ENCODE assay signal across 21 mouse cellular contexts in the genomic region with DNA sequence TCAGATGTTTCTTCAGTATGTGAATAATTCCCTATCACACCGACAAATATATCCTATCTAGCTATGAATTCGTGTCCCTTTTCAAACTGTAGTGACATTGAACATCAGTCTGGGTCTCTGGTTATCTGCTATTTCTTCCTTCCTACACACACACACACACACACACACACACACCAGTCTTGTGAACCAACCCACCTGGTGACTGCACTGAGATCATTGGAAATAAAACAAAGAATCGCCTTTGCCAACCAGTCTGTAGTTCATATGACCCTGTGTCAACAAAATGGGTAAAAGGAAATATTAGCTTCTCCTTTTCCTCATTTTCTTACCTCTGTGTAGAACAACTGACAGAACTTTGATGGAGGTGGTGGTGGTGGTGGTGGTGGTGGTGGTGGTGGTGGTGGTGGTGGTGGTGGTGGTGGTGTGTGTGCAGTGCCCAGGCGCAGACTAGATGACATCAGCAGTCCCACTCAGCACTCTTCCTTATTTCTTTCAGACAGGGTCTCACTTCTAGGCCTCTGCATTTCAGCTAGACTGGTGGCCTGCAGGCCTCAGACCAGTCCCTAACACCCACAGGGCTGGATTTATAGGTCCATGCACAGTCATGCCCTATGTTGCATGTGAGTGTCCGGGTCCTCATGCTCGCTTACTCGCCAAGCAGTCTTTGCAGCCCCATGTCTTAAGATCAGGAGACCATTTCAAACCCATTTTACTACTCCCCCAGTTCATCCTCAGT.
A peak's percentile ranks its signal among the peaks of the same experiment; 100 is the strongest.
DNase-seq lines count a peak whose midpoint lies in the region; ATAC-seq and TF ChIP-seq lines count a peak whose summit lies in the region.
"Had no signal": no experiment of that assay in that cellular context is flagged by ENCODE, and none has a peak within 500 bp of the region (broad histone marks: within the 10 kb centered on the region; RNA-seq: fewer than 3 reads in every experiment).

No protein-coding gene starts in this region.

- H3K27ac ChIP-seq in heart, embryonic 10.5 days, result no peak overlapping the region
- no peak overlapping the region for H3K27ac ChIP-seq in heart, adult 2 months
- peak overlapping the region; percentile 53; the same call in 1 of the 2 replicates for H3K27ac ChIP-seq in limb, embryonic 13.5 days
- peak overlapping the region; percentile 65 for H3K27ac ChIP-seq in stomach, postnatal 0 days (replicated peaks)
- H3K27ac ChIP-seq: hindbrain, embryonic 15.5 days; liver, embryonic 14.5 days; macrophage; neural tube, embryonic 12.5 days had no signal

- H3K36me3 ChIP-seq in heart, embryonic 10.5 days, result peaks cover 27% of the 10 kb centered on the region
- peaks cover 29% of the 10 kb centered on the region for H3K36me3 ChIP-seq in heart, adult 2 months (ENCODE audit: control insufficient read depth, insufficient read depth, low read length)
- H3K36me3 ChIP-seq in limb, embryonic 13.5 days, result peaks cover 40% of the 10 kb centered on the region
- peaks cover 5% of the 10 kb centered on the region; the same call in 1 of the 2 replicates for H3K36me3 ChIP-seq in stomach, postnatal 0 days (ENCODE audit: control insufficient read depth, insufficient read depth, low read length)

- no peak overlapping the region for H3K4me3 ChIP-seq in heart, embryonic 10.5 days
- H3K4me3 ChIP-seq in heart, adult 2 months, result no peak overlapping the region
- no peak overlapping the region for H3K4me3 ChIP-seq in limb, embryonic 13.5 days
- no peak overlapping the region for H3K4me3 ChIP-seq in stomach, postnatal 0 days (ENCODE audit: low read depth, low read length)
- H3K4me3 ChIP-seq: heart, embryonic 12.5 days; hindbrain, embryonic 15.5 days; neural tube, embryonic 12.5 days had no signal

- H3K9ac ChIP-seq in heart, adult 2 months (ENCODE audit: low read depth, low read length), result no peak overlapping the region
- no peak overlapping the region for H3K9ac ChIP-seq in limb, embryonic 13.5 days
- no peak overlapping the region for H3K9ac ChIP-seq in stomach, postnatal 0 days (ENCODE audit: low read length)
- H3K9ac ChIP-seq: heart, embryonic 12.5 days; hindbrain, embryonic 15.5 days; liver, embryonic 14.5 days; neural tube, embryonic 12.5 days had no signal

- no peak overlapping the region for H3K4me2 ChIP-seq in limb, embryonic 13.5 days (replicated peaks)
- no peak overlapping the region for H3K4me2 ChIP-seq in stomach, postnatal 0 days (replicated peaks; ENCODE audit: low read depth)
- H3K4me2 ChIP-seq: heart, embryonic 12.5 days; hindbrain, embryonic 15.5 days; midbrain, embryonic 11.5 days; neural tube, embryonic 12.5 days had no signal

- 87% methylated on average over 7 of the region's 7 CpGs for WGBS in heart, embryonic 10.5 days
- WGBS in heart, adult 2 months, result 75% methylated on average over 7 of the region's 7 CpGs
- WGBS in limb, embryonic 13.5 days, result 96% methylated on average over 7 of the region's 7 CpGs
- 85% methylated on average over 7 of the region's 7 CpGs for WGBS in stomach, postnatal 0 days

- intact Hi-C loops in heart, adult 2 months (cut with DNase I), result loop anchor here (5.0 kb wide), 1 partner anchor 226 kb away; no protein-coding TSS in a partner anchor

- TF ChIP-seq CTCF in heart, adult 2 months (IDR thresholded peaks at IDR 0.05), result no peak
- TF ChIP-seq CTCF in stomach, postnatal 0 days (IDR thresholded peaks at IDR 0.05; ENCODE audit: low read depth), result no peak

- TF ChIP-seq POLR2A in heart, adult 2 months (IDR thresholded peaks at IDR 0.05; ENCODE audit: insufficient read depth, low read depth, low read length), result no peak

- no peak for TF ChIP-seq EP300 in heart, adult 2 months (IDR thresholded peaks at IDR 0.05; ENCODE audit: insufficient read depth, low read depth, low read length)
- no peak for TF ChIP-seq EP300 in stomach, postnatal 0 days (optimal IDR thresholded peaks at IDR 0.05)

- ATAC-seq in limb, embryonic 13.5 days (ENCODE audit: low FRiP score, low read depth), result no peak
- peak; percentile 70 for ATAC-seq in stomach, postnatal 0 days (ENCODE audit: low FRiP score, low TSS enrichment)

- H3K79me2 ChIP-seq in heart, adult 2 months (replicated peaks; ENCODE audit: control insufficient read depth, insufficient read depth, low read length), result no peaks in the 10 kb centered on the region

- H3K27me3 ChIP-seq in heart, embryonic 10.5 days (ENCODE audit: insufficient read depth, poor library complexity, severe bottlenecking), result no peaks in the 10 kb centered on the region
- H3K27me3 ChIP-seq in heart, adult 2 months (ENCODE audit: control insufficient read depth, insufficient read depth, low read length), result no peaks in the 10 kb centered on the region
- no peaks in the 10 kb centered on the region for H3K27me3 ChIP-seq in limb, embryonic 13.5 days
- H3K27me3 ChIP-seq in stomach, postnatal 0 days (ENCODE audit: control insufficient read depth, insufficient read depth, low read length), result no peaks in the 10 kb centered on the region
- H3K27me3 ChIP-seq: heart, embryonic 12.5 days; hindbrain, embryonic 15.5 days; neural tube, embryonic 12.5 days had no signal

- no peaks in the 10 kb centered on the region for H3K9me3 ChIP-seq in heart, embryonic 10.5 days
- H3K9me3 ChIP-seq in limb, embryonic 13.5 days, result no peaks in the 10 kb centered on the region
- H3K9me3 ChIP-seq in stomach, postnatal 0 days (ENCODE audit: control insufficient read depth, low read length), result no peaks in the 10 kb centered on the region
- H3K9me3 ChIP-seq: heart, embryonic 12.5 days; hindbrain, embryonic 15.5 days; neural tube, embryonic 12.5 days had no signal

- DNase-seq in heart, embryonic 10.5 days (ENCODE audit: low spot score), result peak; percentile 74
- DNase-seq in heart, adult 2 months, result no peak
- peak; percentile 3 for DNase-seq in right cerebral cortex, postnatal 25 days
- no peak for DNase-seq in right cerebral cortex, adult 18-20 months
- DNase-seq in stomach, postnatal 0 days (ENCODE audit: low spot score), result peak; percentile 60
- no peak for DNase-seq in gastrocnemius, adult 18-20 months (ENCODE audit: low spot score)
- DNase-seq in frontal cortex, postnatal 10 days (ENCODE audit: low spot score in 2 of 2), result no peak
- DNase-seq: B cell, adult 2 months; cerebellum, adult 2 months; embryo, embryonic 11 days; heart, postnatal 14 days; kidney, adult 18-20 months; kidney, postnatal 10 days; layer of hippocampus, postnatal 36 days had no signal

- peaks cover 18% of the 10 kb centered on the region; the same call in 1 of the 2 replicates for H3K4me1 ChIP-seq in heart, embryonic 10.5 days
- H3K4me1 ChIP-seq in heart, adult 2 months (ENCODE audit: control insufficient read depth, insufficient read depth, low read length), result peaks cover 3% of the 10 kb centered on the region
- H3K4me1 ChIP-seq in limb, embryonic 13.5 days, result peaks cover 52% of the 10 kb centered on the region
- H3K4me1 ChIP-seq in stomach, postnatal 0 days (replicated peaks; ENCODE audit: control insufficient read depth, insufficient read depth), result peaks cover 4% of the 10 kb centered on the region

Comparison
In these comparisons a context has a peak if more than half of its experiments do, and no peak if none do; other contexts are left out.
1. DNase-seq: peak in heart, embryonic 10.5 days (single experiment), right cerebral cortex, postnatal 25 days (single experiment) and stomach, postnatal 0 days (single experiment); none in heart, adult 2 months (0 of 2), right cerebral cortex, adult 18-20 months (single experiment), gastrocnemius, adult 18-20 months (single experiment) and frontal cortex, postnatal 10 days (0 of 2).
2. H3K27ac ChIP-seq: peak in limb, embryonic 13.5 days (single experiment) and stomach, postnatal 0 days (single experiment); none in heart, embryonic 10.5 days (single experiment) and heart, adult 2 months (single experiment).